Mouse (Mus musculus) testis, adult 2 months (tissue): ENCODE data around the gene Spib.

Source experiments
- CTCF ChIP-seq: fragments of 200-500 bp; IDR thresholded peaks from 2 replicates; pipeline ENCODE4 v1.5.1; 2012; ENCODE audit warnings: low read depth, mild to moderate bottlenecking, inconsistent platforms, low read length, moderate library complexity; ENCODE audit not compliant: control insufficient read depth, insufficient read depth, insufficient replicate concordance
- POLR2A ChIP-seq: fragments of 200-500 bp; IDR thresholded peaks from 2 replicates; pipeline ENCODE4 v1.6.1; 2012; ENCODE audit warnings: low read depth, mild to moderate bottlenecking, inconsistent platforms, low read length, moderate library complexity; ENCODE audit not compliant: control insufficient read depth

DNA sequence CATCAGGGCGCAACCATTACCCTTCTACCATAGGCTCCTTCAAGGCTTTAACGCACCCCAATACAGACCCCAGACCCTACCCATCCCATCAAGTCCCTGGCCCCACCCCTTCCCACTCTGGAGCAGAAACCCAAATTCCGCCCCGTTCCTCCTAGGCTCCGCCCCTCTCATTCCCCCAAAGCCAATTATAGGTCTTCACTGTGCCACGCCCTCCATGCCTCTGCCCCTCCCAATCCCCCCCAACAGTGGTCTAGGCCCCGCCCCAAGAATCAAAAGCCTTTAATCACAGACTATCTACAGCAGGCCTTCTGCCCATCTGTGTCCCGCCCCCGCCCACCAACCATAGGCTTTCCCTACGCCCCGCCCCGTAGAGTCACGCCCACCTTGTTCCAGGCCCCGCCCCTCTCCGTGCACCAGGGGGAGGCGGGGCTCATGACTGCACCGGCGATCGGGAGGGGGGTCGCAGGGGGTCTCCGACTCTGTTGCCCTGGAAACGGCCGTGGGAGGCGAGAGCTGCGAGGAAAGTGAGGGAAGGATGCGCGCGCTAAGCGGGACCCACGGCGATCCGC, 21.4 kb upstream of the Spib start:
- TF ChIP-seq POLR2A (no peak), CTCF (no peak)
